Mouse (Mus musculus) embryonic fibroblast, embryonic 13.5 days (primary cell): ENCODE measurements around the gene Nanp. TPM values are rescaled to one million over a fixed set of nuclear protein-coding genes. Genes with fewer than 3 reads are reported as not detected.

Source experiments
- H3K27ac ChIP-seq: 2 replicates; pipeline ENCODE4 v1.5.1; 2012; ENCODE audit warnings: low read length, control low read depth, inconsistent platforms; ENCODE audit not compliant: insufficient read depth
- H3K4me1 ChIP-seq: 2 replicates; pipeline ENCODE4 v1.6.1; 2011; ENCODE audit warnings: low read length; ENCODE audit not compliant: control insufficient read depth, insufficient read depth
- H3K4me3 ChIP-seq: 2 replicates; pipeline ENCODE4 v1.5.1; 2011; ENCODE audit warnings: mild to moderate bottlenecking, control low read depth, low read length; ENCODE audit not compliant: insufficient read depth
- CTCF ChIP-seq: IDR thresholded peaks from 2 replicates; pipeline ENCODE4 v1.5.1; 2011; ENCODE audit warnings: mild to moderate bottlenecking, control low read depth, low read length, moderate library complexity, borderline replicate concordance; ENCODE audit not compliant: insufficient read depth
- POLR2A ChIP-seq: IDR thresholded peaks from 2 replicates; pipeline ENCODE4 v1.6.1; 2011; ENCODE audit warnings: low read depth, mild to moderate bottlenecking, control low read depth, low read length, moderate library complexity
- polyA plus RNA-seq: library from polyadenylated mRNA; stranded (reverse); fragments of >200 nt; gene quantifications from 2 replicates; pipeline ENCODE4 v1.2.4, GENCODE M21; 2011; ENCODE audit warnings: low read depth; ENCODE audit not compliant: missing spikeins, insufficient read length

Nanp gene
- 11.3 and 15.5 TPM in 2 replicates for polyA plus RNA-seq

DNA sequence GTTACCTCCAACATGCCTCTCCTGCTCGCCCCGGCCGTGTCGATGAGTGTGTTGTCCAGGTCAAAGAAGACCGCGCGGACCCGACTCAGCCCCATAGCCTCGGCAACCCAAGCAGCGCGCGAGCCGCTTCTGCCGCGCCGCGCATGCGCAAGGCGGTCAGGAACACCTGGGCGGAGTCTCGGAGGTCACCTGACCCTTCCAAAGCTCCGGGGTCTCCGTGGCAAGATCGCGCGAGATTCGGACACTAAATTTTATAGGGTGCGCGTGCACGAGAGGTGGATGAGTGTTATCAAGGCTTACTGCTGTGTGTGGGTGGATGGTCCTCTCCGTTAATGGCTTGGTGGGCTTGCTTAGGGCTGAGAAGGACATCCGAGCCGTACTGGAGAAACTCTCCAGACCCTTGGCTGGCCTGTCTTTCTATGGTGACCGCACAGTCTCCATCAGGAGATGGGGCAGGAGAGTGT, at the start of gene Nanp, which contains the start of gene Ninl:
Gene Nanp (minus strand): TSS at position 167 of the 464 bp plus-strand sequence.
Gene Ninl (minus strand): TSS at position 151 of the 464 bp plus-strand sequence.
- H3K27ac ChIP-seq: no peak within 1 kb of the TSS
- H3K4me1 ChIP-seq: peaks cover 6% of the 10 kb centered on the region; the same call in 1 of the 2 replicates
- peak; percentile 97 for TF ChIP-seq POLR2A
- TF ChIP-seq CTCF: no peak
- peak within 1 kb of the TSS; percentile 80 for H3K4me3 ChIP-seq

DNA sequence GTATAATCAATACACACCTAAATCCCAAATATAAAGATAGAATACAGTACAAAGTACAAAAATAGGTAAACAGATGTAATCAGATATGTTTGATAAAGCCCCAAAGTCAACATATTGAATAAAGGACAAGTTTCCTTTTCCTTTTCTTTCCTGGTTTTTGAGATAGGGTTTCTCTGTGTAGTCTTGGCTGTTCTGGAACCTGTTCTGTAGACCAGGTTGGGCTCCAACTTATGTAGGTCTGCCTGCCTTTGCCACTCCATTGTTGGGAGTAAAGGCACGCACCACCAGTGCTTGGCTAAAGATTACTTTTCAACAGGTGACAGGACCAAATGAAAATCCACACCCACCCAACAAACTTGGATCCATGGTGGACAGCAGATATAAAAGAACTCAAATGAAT, 17.4 kb upstream of the Nanp start:
- Histone ChIP-seq H3K27ac (no peak overlapping the region), H3K4me3 (no peak overlapping the region), H3K4me1 (no peaks in the 10 kb centered on the region)
- TF ChIP-seq CTCF (no peak), POLR2A (no peak)

GRCm38 (mm10) chr2:151040411-151040810, 1.2 kb upstream of the Nanp start:
- Histone ChIP-seq H3K27ac (no peak overlapping the region), H3K4me3 (no peak overlapping the region), H3K4me1 (peaks cover 6% of the 10 kb centered on the region; the same call in 1 of the 2 replicates)
- no peak for TF ChIP-seq POLR2A

DNA sequence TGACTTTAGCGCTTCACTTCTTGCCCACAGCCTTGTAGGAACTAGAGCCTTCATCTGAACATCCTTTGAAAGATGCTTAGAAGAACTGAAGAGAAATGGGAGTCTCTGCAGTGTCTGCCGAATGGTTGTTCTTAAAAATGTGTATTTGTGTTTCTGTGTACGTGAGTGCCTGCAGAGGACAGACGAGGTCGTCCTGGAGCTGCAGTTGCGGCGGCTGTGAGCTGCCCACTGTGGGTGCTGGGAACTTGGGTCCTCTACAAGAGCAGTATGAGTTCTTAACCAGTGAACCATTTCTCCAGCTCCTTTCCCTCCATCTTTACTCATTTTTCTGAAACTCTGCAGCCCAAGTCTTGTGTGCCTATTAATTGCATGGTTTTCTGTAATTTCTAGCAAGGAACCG, 528 bp upstream of the Nanp start:
- Histone ChIP-seq H3K4me3 (peak overlapping the region; percentile 48), H3K4me1 (peaks cover 6% of the 10 kb centered on the region; the same call in 1 of the 2 replicates), H3K27ac (no peak overlapping the region)
- TF ChIP-seq POLR2A (no peak), CTCF (no peak)

- H3K4me1 ChIP-seq: peaks cover 6% of the 10 kb centered on the region; the same call in 1 of the 2 replicates
- H3K4me3 ChIP-seq: peak overlapping the region; percentile 80
- H3K27ac ChIP-seq: no peak overlapping the region
- TF ChIP-seq POLR2A (no peak), CTCF (no peak)
These were observed 381 bp downstream of the Nanp start for GRCm38 (mm10) chr2:151038811-151039222.

GRCm38 (mm10) chr2:151037876-151038552, 1.2 kb downstream of the Nanp start:
- TF ChIP-seq CTCF: no peak
- no peak for TF ChIP-seq POLR2A
- Histone ChIP-seq H3K27ac (no peak overlapping the region), H3K4me3 (peak overlapping the region; percentile 80), H3K4me1 (peaks cover 6% of the 10 kb centered on the region; the same call in 1 of the 2 replicates)

- no peak overlapping the region for H3K27ac ChIP-seq
- H3K4me1 ChIP-seq: peaks cover 6% of the 10 kb centered on the region; the same call in 1 of the 2 replicates
- TF ChIP-seq POLR2A (no peak), CTCF (no peak)
- H3K4me3 ChIP-seq: no peak overlapping the region
These were observed 1.9 kb downstream of the Nanp start for GRCm38 (mm10) chr2:151037292-151037691.

- Histone ChIP-seq H3K4me3 (no peak overlapping the region), H3K27ac (no peak overlapping the region), H3K4me1 (peaks cover 6% of the 10 kb centered on the region; the same call in 1 of the 2 replicates)
- no peak for TF ChIP-seq POLR2A
- TF ChIP-seq CTCF: no peak
These were observed 2.5 kb downstream of the Nanp start for GRCm38 (mm10) chr2:151036721-151037120.

DNA sequence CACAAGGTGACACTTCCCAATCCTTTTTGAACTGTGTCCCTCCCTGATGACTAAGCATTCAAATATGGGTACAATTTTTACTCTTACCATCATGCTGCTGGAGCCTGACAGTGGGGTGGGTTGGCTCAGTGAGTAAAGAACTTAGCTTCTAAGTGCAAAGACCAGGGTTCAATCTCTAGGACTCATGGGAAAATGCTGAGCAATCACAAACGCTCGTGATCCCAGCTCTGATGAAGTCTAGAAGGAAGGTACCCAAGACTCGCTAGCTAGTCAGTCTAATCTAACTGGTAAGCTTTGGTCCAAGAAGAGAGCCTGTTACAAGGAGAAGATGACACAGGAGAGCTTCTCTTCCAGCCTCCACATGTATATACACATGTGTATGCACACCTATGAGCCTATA, 4.8 kb downstream of the Nanp start:
- TF ChIP-seq CTCF (no peak), POLR2A (no peak)
- no peak overlapping the region for H3K4me3 ChIP-seq
- peaks cover 6% of the 10 kb centered on the region; the same call in 1 of the 2 replicates for H3K4me1 ChIP-seq
- H3K27ac ChIP-seq: no peak overlapping the region

GRCm38 (mm10) chr2:151021158-151021557, 18.0 kb downstream of the Nanp start:
- TF ChIP-seq CTCF: no peak
- TF ChIP-seq POLR2A: no peak
- Histone ChIP-seq H3K4me3 (no peak overlapping the region), H3K4me1 (no peaks in the 10 kb centered on the region), H3K27ac (no peak overlapping the region)
